Mouse (Mus musculus): ENCODE results near the gene Txk.

The Txk gene

DNA sequence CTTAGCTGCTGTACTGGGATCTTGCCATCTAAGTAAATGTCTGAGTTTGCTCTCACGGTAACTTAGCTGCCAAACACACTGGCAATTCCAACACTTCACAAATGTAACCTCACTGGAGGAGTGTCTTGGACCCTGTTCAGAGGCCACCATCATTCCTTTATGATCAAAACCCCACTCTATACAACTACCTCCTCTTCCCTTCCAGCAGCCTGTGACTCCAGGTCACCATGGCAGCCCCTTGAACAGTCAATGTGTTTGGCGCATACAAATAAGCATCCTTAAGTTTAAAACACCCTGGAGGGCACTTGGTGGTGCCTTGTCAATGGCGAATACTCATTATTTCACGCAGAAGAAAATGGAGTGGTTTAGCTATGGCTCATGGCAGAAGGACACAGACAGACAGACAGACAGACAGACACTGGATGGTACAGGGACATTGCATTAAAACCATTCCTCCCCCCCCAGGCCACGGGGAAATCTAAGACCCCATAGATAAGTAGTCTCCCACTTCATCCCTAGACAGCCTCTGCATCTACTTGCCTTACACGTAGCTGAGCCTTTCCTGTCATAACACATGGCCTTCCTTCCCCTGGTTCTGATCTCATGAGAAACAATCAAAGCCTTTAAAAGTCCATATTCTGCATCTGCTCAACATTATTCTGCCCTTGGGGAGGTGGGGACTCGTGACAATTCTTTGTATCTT is 1.4 kb downstream of the Txk start:
- DNase-seq (ENCODE audit: low spot score), result no peak

DNA sequence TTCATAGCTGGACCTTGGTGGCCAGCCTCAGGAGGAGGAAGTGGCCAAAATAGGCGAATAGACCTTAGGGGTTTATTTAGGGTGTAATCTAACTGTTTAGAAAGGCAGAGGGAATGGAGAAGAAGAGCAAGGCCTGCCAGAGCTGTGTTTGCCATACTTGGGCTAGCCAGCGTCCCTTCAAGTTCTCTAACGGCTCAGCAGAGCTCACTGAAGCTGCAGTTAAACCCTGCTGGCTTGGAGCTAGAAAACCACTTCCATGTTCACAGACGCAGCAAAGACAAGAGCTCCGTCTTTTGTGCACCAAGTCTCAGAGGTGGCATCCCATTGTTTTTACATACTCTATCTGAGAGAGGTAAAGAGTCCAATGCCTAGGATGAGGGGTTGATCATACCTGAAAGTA is 2.4 kb downstream of the Txk start:
- DNase-seq (ENCODE audit: low spot score), result no peak

DNA sequence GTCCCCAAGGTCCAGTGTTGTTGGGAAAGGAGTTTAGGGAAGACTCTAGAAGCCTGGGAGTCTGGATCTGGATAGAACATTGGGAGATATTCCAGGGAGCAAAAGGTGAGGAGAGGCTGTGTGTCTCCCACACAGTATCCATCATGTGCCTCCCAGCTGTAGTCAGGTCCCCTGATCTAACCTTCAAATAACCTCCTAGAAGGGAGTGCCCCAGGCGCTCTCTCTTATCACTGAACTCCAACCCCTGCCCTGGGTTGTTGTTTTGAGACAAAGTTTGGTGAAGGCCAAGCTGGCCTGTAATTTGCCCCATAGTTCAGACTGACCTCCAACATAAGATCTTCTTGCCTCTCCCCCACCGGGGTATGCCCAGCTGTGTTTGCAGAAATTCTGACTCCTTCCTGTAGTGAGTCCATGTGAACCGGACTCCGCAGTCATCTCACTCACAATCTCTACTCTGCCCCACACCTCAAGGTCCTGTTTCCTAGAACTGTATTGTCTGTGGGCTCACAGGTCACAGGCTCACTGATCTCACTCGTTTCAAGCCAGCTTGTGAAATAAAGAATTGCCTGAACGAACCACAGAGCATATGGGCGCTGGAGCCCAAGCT is 3.8 kb downstream of the Txk start:
- no peak for DNase-seq (ENCODE audit: low spot score)

DNA sequence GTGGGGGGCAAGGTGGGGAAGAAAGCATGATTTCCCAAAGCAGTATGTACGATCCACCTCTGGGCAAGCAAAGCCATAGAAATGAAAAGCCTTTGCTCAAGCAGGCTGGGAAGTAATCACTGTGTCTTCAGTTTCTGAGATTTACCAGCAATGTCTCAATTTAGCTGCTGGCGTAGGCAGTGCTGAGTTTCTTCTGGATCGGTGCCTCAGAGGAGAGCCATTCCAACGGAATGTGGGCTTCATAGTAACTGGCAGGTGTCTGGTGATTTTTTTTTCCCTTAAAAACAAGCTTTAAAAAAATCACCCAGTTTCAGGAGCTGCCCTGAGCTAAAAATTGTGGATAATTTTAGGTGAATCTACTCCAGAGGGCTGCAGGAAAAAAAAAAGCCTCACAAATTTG is 5.2 kb downstream of the Txk start:
- no peak for DNase-seq (ENCODE audit: low spot score)

DNA sequence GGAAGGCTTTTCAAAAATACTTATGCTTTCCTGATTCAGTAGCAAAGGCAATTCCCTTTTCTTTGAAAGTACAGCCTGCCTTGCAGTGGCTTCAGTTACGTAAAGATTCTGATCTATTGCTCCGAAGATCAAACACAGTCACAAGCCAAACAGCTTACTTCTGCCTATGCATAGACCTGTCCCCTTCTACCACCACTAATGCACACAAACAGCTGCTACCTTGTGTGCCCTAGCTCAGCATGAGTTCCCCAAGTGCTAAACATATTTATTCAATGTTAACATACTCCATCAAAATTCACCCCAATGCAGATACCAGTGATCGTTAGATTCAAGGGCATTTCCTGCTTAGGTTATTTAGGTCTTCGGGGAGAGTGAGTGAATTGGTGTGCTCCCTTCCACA is 6.1 kb downstream of the Txk start:
- no peak for DNase-seq (ENCODE audit: low spot score)

DNA sequence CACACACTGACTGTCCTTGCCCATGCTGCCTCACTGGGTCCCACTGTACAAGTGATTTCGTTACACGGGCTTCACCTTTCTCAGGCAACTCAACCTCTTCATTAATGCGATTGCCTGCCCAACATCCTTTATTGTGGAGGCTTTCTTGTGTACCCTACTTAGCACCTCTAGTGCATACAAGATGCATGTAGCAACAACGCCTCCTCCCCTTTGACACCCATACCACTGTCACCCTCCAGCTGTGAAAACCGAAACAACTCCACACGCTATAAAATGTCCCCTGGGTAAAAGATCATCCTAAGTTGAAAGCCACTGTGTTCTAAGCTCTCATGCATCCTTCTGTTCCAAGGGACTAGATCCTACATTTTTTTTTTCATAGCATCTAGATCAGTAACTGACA is 9.5 kb downstream of the Txk start:
- DNase-seq (ENCODE audit: low spot score), result no peak

DNA sequence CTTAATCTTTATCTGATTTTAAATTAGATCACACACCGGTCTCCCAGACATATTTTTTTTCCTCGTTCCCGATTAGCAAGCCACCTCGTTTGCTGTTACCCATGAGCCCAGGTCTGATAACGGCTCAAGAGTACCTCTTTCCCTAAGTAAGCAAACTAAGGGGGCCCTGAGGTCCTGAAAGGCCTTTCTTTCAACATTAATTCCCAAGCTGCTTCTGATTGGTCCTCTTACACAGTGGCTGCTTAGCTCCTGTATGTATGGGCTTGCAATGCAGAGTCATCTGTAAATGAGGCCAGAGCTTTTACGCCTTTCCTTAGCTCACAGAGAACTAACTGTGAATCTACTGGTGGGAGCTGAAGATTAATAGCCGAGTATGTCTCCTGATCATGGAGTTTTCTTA is 15.7 kb downstream of the Txk start:
- DNase-seq (ENCODE audit: low spot score), result no peak

DNA sequence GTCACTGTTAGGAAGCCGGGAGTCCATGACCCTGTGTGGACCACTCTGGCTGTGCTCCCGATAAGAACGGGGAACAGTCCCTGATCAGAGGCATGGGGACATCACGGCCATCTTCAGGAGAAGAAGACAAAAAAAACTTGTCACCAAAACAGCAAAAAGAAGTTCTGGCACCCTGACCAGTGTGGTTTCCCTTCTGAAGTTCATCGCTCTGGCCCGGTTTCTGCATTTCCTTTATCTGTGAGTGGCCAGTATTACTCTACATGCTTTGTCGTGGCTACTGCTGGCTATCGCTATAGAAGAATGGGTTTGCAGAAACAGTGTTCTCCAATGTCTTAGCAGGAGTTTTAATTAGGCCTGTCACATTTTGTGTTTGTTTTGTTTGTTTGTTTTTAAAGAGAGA is 16.1 kb downstream of the Txk start:
- DNase-seq (ENCODE audit: low spot score), result no peak

DNA sequence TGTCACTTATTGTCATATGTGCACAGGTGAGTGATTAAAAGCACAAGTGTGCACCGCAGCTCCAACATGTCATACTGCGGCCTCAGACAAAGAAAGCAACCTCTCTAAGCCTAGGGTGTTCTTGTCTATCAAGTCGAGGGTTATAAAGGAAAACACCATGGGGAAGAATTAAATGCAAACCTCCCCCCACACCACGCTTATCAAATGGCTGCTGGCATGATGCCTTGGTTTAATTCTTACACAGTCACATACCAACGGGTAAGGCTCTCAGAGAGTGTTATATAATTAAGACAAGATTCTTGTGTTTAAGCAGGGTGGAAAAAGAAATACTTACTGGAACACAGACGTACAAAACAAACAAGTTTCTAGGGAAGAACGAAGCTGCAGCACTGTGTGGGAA is 16.8 kb downstream of the Txk start:
- no peak for DNase-seq (ENCODE audit: low spot score)

DNA sequence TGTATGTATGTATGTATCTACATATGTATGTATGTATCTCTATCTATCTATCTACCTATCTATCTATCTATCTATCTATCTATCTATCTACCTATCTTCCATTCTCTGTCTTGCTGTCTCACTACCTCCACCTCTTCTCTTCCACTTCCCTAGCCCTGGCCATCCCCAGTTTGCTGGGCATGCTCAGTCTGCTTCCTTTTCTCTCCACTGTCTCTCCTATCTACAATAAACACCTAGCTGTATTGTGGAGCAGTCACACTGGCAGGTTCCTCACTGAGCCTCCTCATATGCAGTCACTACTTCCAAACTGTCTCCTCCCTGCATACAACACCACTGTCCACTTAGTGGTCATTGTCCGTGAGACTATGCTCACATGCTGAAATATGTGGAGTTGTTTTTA is 19.7 kb downstream of the Txk start:
- DNase-seq (ENCODE audit: low spot score), result no peak

DNA sequence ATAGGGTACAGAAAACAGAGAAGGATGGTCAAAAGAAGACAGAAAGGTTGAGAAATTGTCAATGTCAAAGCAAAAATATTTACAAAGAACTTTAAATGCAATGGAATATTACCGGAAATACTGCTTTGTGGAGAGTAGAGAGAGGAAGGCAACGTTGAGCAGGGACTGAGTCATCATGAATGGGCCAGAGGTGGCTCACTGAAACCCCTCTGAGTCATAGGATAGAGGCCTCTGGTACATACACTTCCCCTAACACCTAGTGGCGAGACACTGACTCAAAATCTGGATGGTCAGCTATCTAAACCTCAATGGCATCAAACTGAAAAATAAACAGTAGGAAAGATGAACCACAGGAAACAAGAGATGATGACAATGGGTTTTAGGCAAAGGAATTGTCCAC is 27.2 kb downstream of the Txk start:
- no peak for DNase-seq (ENCODE audit: low spot score)

DNA sequence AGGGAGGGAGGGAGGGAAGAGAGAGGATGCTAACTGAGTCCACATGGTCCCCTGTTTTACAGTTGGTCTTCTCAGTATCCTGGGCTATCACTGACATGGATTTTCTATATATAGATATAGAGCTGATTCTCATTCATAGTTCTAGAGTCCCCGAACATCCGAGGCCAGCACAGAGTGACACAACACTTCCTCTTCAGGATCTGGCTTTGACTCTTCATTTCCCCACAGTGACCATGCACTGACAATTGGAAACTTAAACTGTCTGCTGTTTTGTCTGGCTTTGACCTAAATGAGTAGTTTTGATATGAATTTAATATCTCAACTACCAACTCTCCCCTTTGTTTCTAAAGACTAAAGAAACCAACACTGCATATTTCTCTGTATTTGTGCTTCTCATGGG is 29.1 kb downstream of the Txk start:
- DNase-seq (ENCODE audit: low spot score), result no peak

DNA sequence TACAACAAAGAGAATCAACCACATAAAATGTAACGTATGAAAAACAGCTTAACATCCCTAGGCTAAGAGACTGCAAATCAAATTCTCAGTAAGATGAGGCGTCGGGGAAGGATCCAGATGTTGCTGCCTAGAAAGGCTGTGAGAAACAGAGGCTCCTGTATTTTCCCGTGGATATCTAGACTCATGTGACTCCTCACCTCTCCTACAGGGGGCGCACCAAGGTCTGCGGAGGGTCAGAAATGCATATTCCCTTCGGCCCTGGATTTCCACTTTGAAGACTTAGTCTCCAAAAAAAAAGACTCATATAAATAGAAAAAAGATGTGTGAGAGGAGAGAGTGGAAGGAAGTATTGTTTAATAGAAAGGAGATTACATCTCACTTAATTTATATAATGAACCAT is 32.0 kb downstream of the Txk start:
- DNase-seq (ENCODE audit: low spot score), result no peak

DNA sequence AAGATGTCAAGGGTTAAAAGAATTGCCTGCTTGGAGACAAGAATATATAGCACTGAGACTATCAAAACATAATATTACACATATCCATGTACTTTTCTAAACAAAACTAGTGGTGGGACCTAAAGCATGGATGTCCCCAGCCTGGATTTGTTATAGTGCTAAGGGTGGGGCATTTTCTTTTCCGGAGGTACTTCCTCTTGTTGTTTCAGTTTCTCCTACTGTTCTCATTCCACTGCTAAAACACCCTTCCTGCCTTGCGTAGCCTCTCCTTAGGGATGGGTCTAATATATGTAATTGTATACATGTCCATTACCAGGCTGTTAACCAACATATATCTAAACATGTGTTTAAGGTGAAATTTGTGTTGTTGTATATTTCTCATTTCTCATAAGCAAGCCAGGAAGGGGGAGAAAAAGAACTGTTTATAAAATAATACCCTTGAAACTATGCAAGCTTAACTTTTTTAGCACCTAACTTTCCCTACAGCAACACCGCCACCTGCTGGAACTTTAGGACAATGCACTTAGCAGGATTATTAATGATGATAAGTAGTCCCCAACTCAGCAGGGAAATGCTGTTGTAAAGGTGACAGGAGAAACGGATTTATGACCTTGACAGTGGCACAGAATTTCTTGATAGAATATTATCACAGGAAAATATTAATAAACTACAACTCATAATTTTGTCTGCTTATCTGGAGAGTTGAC is 41.9 kb downstream of the Txk start:
- peak; percentile 50 for DNase-seq (ENCODE audit: low spot score)

DNA sequence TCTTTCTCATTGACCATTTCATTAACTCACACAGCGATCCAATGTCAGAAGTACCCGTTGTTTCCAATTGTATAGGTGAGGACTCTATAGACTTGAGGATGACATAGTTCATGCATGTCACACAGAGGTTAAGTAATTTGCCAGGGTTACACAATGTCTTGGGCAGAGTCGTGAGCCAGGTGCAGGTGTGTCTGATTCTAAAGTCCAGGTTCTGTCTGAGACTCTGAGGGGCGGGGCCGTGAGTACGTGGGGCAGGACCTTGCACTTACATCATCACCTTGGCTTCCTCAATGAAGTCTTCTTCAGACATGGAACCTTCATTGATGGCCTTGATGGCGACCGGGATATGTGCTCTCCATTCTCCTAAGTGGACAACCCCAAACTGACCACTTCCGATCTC is 42.6 kb downstream of the Txk start:
- DNase-seq (ENCODE audit: low spot score), result no peak

DNA sequence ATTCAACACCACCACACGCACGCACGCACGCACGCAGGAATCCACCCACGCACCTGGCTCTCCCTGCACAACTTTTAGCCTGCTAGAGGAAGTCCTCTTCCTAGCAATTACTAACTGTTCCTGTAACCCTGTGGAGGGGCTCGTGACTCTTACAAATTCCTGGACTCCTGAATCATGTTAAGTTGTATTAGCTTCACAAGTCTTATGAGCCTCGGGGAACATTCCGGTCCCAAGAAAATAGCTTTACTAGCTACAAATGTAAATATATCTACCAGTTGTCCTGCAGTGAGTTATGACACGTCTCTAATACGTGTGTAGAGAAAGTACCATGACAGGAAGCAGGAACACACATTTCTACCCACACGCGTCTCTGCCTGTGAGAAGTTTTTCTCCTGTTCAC is 43.1 kb downstream of the Txk start:
- DNase-seq (ENCODE audit: low spot score), result no peak

DNA sequence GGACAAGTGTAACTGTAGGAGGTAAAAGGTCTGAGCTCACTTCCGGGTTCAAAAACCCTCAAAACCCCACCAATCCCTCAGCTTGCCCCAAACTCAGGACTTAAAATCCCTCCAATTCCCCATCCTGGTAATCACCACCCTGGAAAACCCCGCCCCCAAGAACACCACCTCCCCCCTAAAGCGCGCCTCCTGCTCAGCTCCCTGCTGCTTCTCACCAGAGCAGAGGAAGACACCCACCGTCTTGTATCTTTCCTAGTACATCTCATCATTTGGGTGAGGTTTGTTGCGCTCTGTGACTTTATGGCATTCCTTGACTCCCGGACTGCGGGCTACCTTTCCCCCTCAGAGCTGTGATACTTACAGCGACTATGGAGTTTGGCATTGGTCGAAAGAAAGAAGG is 45.9 kb downstream of the Txk start:
- DNase-seq (ENCODE audit: low spot score), result no peak

DNA sequence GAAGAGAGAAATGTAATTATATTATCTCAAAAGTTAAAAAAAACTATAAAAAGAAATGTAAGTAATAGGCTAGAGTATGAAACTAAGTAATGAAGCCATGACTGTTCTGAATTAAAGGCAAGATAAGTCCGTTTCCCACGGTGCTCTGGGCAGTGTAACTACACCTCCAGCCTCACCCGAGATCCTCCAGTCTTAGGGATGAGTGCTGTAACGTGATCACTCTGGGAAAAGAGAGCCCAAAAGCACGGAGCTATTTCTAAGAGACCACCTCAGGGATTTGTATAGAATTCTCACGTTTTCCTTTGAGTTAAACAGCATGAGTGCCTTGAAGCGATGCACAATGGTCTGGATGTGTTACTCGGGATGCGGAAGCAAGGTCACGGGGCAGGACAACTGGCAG is 46.5 kb downstream of the Txk start:
- no peak for DNase-seq (ENCODE audit: low spot score)

DNA sequence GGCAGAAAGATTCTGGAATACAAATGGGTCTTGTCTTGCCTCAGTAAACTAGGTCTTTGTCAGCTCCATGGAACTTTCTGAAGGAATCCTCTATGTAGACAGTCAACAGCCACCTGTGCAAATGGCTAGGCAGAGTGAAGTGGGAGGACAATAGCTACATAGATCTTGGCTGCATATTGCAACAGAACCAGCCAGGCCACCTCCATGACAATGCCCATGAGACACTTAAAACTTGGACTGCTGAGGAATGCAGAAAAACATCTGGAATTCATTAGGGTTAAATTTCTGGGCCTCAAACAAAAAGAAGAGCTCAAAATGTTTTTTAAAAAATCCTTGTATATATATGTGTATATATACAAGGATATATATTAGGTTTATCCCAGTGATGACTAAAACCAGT is 50.4 kb downstream of the Txk start:
- no peak for DNase-seq (ENCODE audit: low spot score)

DNA sequence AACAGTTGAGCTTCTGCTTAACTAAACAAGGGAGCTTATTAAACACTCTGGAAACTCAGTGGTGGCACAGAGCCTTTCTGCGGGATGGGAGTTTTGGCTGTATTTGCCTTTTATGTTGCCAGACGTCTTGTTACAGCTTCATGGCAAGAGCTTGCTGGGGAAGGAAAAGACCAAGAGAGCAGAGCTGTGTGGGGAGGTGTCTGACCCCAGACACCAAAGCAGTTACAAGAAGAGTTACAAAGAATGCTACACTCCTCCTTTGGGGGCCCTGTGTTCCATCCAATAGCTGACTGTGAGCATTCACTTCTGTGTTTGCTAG is 53.1 kb downstream of the Txk start:
- no peak for DNase-seq (ENCODE audit: low spot score)

DNA sequence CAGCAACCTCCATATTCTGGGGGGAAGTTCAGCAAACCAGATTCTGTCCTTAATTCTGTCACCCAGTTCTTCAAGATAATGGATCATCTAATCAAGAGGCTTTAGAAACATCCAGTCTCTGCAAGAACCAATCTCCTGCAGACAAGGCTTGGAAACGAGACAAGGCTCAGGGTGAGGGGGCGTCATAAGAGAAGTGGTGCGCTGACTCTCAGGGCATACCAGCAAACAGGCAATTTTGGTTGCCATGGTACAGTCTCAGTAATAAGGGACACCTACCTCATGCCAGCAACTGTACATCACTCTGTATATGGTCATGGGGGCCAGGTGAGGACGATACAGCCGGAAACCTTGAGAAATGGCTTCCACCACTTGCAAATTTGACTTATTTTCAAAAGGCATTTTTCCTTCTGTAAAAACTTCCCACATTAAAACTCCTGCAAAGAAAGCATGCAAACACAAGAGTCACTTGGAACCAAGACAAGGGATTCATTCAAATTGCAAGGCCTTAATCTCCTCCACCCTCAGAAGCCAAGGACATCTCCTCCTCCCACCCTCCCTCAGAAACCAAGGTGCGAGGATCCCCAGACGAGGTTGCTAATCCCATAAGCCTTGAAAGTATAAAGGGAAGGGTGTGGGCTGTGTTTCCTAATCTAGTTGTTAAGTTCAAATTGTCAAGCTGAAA is 53.6 kb downstream of the Txk start:
- no peak for DNase-seq (ENCODE audit: low spot score)

DNA sequence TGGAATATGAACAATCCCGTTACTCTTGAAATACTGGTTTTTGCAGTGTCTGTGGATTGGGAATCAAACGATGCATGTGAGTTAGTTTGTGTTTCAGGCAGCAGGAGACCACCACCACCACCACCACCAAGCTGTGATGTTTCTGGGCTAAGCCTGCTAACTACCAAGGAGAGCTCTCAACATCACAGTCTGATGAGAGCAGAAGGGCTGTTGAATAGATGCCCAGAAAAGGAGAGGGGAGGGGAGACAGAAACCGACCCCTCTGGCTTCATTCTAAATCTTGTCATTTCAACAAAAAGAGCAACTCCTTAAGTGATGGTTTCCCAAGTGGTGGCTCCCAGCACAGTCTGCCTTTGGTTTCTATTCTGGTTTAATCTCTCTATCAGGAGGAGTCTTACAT is 54.2 kb downstream of the Txk start:
- DNase-seq (ENCODE audit: low spot score), result no peak

DNA sequence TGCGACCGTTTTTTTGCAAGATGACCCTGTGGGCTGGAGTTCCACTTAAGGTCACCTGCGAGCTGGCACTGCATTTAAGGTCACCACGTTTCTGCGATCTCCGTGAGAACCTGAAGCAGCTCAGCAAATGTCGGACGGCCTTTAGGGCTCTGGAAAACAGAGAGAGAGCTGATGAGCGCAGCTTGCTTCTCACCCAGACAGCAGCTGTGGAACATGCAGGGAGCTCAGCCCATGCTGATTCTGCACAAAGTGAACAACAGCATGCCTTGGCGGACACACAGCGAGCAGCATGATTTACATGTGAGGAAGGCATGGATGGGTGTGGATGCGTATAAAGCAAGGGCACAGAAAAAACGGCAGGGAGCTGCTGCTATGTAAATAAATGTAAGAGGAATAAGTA is 56.1 kb downstream of the Txk start:
- no peak for DNase-seq (ENCODE audit: low spot score)

All from c-Kit-positive CD71-positive TER-119-positive erythroid progenitor cells, embryonic 14.5 days (primary cell).